Mouse (Mus musculus) erythroblast, adult 5-6 weeks (primary cell): ENCODE measurements around the gene Herc4. TPM values are rescaled to one million over a fixed set of nuclear protein-coding genes. Genes with fewer than 3 reads are reported as not detected.
"Not testable (repeated sequence)": the region's sequence is repeated elsewhere in the genome, so short reads cannot be mapped to it uniquely, and the experiment has no call there.

Source experiments
- ATAC-seq: replicated peaks from 2 replicates; pipeline ENCODE4 v1.8.0; 2016; ENCODE audit warnings: moderate number of reproducible peaks, mild to moderate bottlenecking, moderate TSS enrichment, inconsistent platforms; ENCODE audit not compliant: poor library complexity, low FRiP score, severe bottlenecking
- total RNA-seq, 2 experiments: library from RNA; stranded (forward) in 1 of 2; stranded (reverse) in 1 of 2; fragments of 150-400 nt in 1 of 2; fragments of 200-764, 138-1000 nt in 1 of 2; gene quantifications; 2 replicates each; pipeline versions ENCODE4 v1.2.3 to v1.2.4; 2015 to 2017; ENCODE audit warnings: low replicate concordance in 2 of 2

Gene Herc4
- total RNA-seq, 2 experiments from 2014 or later, result 84.1 to 116 TPM

GRCm38 (mm10) chr10:63341351-63341750, 97.7 kb downstream of the Herc4 start:
- no peak for ATAC-seq

DNA sequence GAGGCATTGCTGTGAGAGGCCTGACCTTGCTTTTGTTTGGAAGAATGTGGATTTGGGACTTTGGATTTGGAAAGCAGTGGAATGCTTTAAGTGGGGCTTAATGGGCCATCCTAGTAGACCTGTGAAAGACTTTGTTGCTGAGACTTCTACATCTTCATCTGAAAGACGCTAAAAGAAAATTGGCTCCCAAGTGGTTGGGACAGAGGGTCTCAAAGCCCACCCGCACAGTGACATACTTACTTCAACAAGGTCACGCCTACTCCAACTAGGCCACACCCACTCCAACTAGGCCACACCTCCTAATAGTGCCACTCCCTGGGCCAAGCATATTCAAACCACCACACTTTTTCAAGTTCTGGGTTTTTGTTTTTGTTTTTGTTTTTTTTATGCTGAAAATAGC, 101.1 kb downstream of the Herc4 start:
- ATAC-seq, result no peak

DNA sequence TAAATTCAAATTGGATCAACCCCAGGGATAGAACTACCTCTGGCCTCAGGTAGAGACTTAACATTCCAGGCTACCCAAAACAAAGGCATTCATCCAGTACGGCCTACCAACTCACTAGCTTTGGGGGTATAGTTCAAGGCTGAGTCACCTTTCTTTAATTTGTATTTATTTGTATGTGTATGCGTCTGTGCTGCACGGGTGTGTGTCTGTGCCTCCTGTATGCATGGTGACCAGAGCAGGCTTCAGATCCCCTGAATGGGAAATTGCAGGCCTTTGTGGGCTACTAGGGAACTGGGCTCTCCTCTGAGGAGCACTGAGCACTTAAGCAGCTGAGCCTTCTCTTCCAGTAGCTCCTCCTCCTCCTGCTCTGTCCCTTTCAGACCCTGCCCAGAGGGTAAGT, 104.7 kb downstream of the Herc4 start:
- no peak; the same call in 1 of the 2 replicates for ATAC-seq

GRCm38 (mm10) chr10:63350666-63351065, 107.1 kb downstream of the Herc4 start:
- no peak for ATAC-seq

DNA sequence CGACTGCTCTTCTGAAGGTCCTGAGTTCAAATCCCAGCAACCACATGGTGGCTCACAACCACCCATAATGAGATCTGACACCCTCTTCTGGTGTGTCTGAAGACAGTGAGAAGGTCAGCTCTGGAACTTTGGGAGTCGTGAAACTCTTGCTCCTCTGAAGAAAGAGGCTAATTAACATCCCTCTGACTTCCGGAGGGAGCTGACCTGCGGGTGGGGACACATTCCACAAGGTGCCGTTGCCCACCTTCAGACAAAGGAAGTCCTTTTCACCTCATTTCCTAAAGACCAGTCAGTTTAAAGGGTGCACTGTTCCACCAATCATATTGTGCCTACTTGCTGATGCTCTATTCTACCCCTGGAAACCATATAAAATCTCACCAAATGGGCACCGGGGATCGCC, 107.5 kb downstream of the Herc4 start:
- not testable (repeated sequence) for ATAC-seq

GRCm38 (mm10) chr10:63352111-63352510, 108.5 kb downstream of the Herc4 start:
- ATAC-seq, result no peak

DNA sequence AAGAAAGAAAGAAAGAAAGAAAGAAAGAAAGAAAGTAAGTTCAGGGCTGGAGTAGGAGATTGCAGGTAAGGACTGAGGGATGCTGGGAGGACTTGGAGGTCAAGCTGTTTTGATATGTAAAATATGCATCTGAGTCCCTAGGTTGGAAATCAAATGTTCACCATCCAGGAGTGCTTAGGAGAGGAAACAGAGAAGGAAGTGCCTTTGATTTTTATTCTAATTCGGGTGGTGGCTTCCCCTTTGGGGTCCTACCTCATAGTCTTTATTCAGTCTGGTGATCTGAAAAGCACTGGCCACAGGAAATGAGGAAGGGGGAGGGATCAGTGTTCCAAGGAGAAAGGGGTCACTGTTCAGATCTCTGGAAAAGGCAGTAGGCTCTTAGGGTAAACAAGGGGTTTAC, 116.9 kb downstream of the Herc4 start:
- no peak for ATAC-seq

DNA sequence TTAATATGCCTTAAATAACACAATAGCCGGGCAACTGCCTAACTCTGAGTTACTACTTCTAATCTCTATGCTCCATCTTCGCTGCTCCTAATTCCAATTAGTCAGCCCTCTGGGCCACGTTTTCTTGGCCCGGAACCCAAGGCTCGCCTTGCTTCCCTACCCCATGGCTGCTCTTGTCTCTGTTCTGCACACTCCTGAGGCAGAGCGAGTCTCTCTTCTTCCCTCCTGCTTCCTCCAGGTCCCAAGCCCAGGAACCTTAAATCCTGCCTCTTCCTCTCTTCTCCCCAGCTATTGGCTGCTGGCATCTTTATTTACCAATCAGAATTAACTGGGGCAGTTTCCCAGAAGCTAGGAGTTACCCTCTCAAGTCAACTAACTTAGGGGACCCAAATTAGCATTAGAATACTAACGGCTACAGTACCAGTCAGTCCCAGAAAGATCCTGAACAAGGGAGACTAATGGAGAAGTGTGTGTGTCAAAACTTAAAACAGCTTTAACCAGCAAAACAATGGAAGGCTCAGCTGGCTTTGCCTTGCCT, 122.4 kb downstream of the Herc4 start:
- no peak for ATAC-seq

GRCm38 (mm10) chr10:63367386-63367785, 123.8 kb downstream of the Herc4 start:
- ATAC-seq, result no peak

Other genes with a start within 250 kb of the Herc4 start
- gene Hnrnph3, start 219.6 kb upstream of the Herc4 start, total RNA-seq (2015; ENCODE audit: low replicate concordance), result 6.1 and 13.6 TPM in 2 replicates
- gene Hnrnph3, start 219.6 kb upstream of the Herc4 start, total RNA-seq (2017; ENCODE audit: low replicate concordance), result 7.6 and 27.6 TPM in 2 replicates
- gene Pbld2, start 219.5 kb upstream of the Herc4 start, total RNA-seq (2015; ENCODE audit: low replicate concordance), result not detected in 2 replicates
- gene Pbld2, start 219.5 kb upstream of the Herc4 start, total RNA-seq (2017; ENCODE audit: low replicate concordance), result not detected in 2 replicates
- gene Pbld1, start 183.6 kb upstream of the Herc4 start, total RNA-seq (2015; ENCODE audit: low replicate concordance), result not detected in 2 replicates
- gene Pbld1, start 183.6 kb upstream of the Herc4 start, total RNA-seq (2017; ENCODE audit: low replicate concordance), result not detected in 2 replicates
- gene Atoh7, start 144.2 kb upstream of the Herc4 start, total RNA-seq (2015; ENCODE audit: low replicate concordance), result not detected in 2 replicates
- not detected in 2 replicates for gene Atoh7, start 144.2 kb upstream of the Herc4 start, total RNA-seq (2017; ENCODE audit: low replicate concordance)
- gene Mypn, start 39.9 kb upstream of the Herc4 start, total RNA-seq (2015; ENCODE audit: low replicate concordance), result not detected in 2 replicates
- 0.14 TPM in 1 of 2 replicates, not detected in the other for gene Mypn, start 39.9 kb upstream of the Herc4 start, total RNA-seq (2017; ENCODE audit: low replicate concordance)
- 18.8 and 21.7 TPM in 2 replicates for gene Sirt1, start 137.9 kb downstream of the Herc4 start, total RNA-seq (2015; ENCODE audit: low replicate concordance)
- gene Sirt1, start 137.9 kb downstream of the Herc4 start, total RNA-seq (2017; ENCODE audit: low replicate concordance), result 30.3 and 31.5 TPM in 2 replicates
- gene Dnajc12, start 138.6 kb downstream of the Herc4 start, total RNA-seq (2015; ENCODE audit: low replicate concordance), result 2.3 and 4.8 TPM in 2 replicates
- gene Dnajc12, start 138.6 kb downstream of the Herc4 start, total RNA-seq (2017; ENCODE audit: low replicate concordance), result 0.51 and 0.98 TPM in 2 replicates
- gene Gm7075, start 178.0 kb downstream of the Herc4 start, total RNA-seq (2015; ENCODE audit: low replicate concordance), result not detected in 2 replicates
- not detected in 2 replicates for gene Gm7075, start 178.0 kb downstream of the Herc4 start, total RNA-seq (2017; ENCODE audit: low replicate concordance)
- gene Ctnna3, start 186.3 kb downstream of the Herc4 start, total RNA-seq (2015; ENCODE audit: low replicate concordance), result not detected in 2 replicates
- gene Ctnna3, start 186.3 kb downstream of the Herc4 start, total RNA-seq (2017; ENCODE audit: low replicate concordance), result not detected in 2 replicates